Mouse (Mus musculus) ES-Bruce4 (cell line): ENCODE data around the gene Scn11a. TPM values are rescaled to one million over a fixed set of nuclear protein-coding genes. Genes with fewer than 3 reads are reported as not detected.
A peak's percentile ranks its signal among the peaks of the same experiment; 100 is the strongest.

Experiments
- H3K27ac ChIP-seq: 2 replicates; pipeline ENCODE4 v1.5.1; 2012; ENCODE audit warnings: low read length, inconsistent platforms; ENCODE audit not compliant: insufficient read depth
- H3K27me3 ChIP-seq: 2 replicates; pipeline ENCODE4 v1.6.1; 2012; ENCODE audit warnings: mild to moderate bottlenecking, low read length, inconsistent platforms; ENCODE audit not compliant: control insufficient read depth, poor library complexity, insufficient read depth, severe bottlenecking
- H3K36me3 ChIP-seq: 2 replicates; pipeline ENCODE4 v1.6.1; 2012; ENCODE audit warnings: inconsistent platforms, mild to moderate bottlenecking, low read length, moderate library complexity; ENCODE audit not compliant: control insufficient read depth, poor library complexity, insufficient read depth, severe bottlenecking
- H3K4me1 ChIP-seq: one replicate; pipeline ENCODE4 v1.8.1; 2011; ENCODE audit warnings: low read length; ENCODE audit not compliant: control insufficient read depth, insufficient read depth
- H3K4me3 ChIP-seq: 2 replicates; pipeline ENCODE4 v1.5.1; 2011; ENCODE audit warnings: low read depth, mild to moderate bottlenecking, low read length
- H3K9ac ChIP-seq: 2 replicates; pipeline ENCODE4 v1.6.1; 2012; ENCODE audit warnings: low read depth, mild to moderate bottlenecking, inconsistent platforms; ENCODE audit not compliant: poor library complexity, severe bottlenecking
- H3K9me3 ChIP-seq: replicated peaks from 2 replicates; pipeline ENCODE4 v1.6.1; 2012; ENCODE audit warnings: mild to moderate bottlenecking, low read length, inconsistent platforms; ENCODE audit not compliant: control insufficient read depth, poor library complexity, insufficient read depth, severe bottlenecking
- CTCF ChIP-seq: IDR thresholded peaks from one replicate; pipeline ENCODE4 v1.8.1; 2011; ENCODE audit warnings: low read depth, low read length
- EP300 ChIP-seq: IDR thresholded peaks from 2 replicates; pipeline ENCODE4 v1.6.1; 2011; ENCODE audit warnings: low read depth, low read length; ENCODE audit not compliant: insufficient read depth
- POLR2A ChIP-seq: IDR thresholded peaks from one replicate; pipeline ENCODE4 v1.8.1; 2011; ENCODE audit warnings: low read length; ENCODE audit not compliant: insufficient read depth
- polyA plus RNA-seq: library from polyadenylated mRNA; stranded (reverse); fragments of >200 nt; gene quantifications from 2 replicates; pipeline ENCODE4 v1.2.4, GENCODE M21; 2011; ENCODE audit warnings: low read depth; ENCODE audit not compliant: missing spikeins, insufficient read depth, insufficient read length

Gene Scn11a
- polyA plus RNA-seq, 1 experiment = not detected

GRCm38 (mm10) chr9:119751507-119751906 lies 73.7 kb downstream of the Scn11a start:
- TF ChIP-seq CTCF = peak; percentile 37
- no peak for TF ChIP-seq POLR2A
- H3K4me3 ChIP-seq = no peak overlapping the region
- no peak overlapping the region for H3K27ac ChIP-seq
- no peaks in the 10 kb centered on the region for H3K36me3 ChIP-seq
- H3K9me3 ChIP-seq = no peaks in the 10 kb centered on the region
- H3K27me3 ChIP-seq = no peaks in the 10 kb centered on the region
- no peak overlapping the region for H3K9ac ChIP-seq
- H3K4me1 ChIP-seq = no peaks in the 10 kb centered on the region

- Histone ChIP-seq H3K9ac (no peak overlapping the region), H3K27ac (no peak overlapping the region), H3K27me3 (no peaks in the 10 kb centered on the region), H3K36me3 (no peaks in the 10 kb centered on the region), H3K9me3 (no peaks in the 10 kb centered on the region), H3K4me3 (no peak overlapping the region), H3K4me1 (no peaks in the 10 kb centered on the region)
- TF ChIP-seq POLR2A (no peak), CTCF (no peak), EP300 (no peak)
Observed at GRCm38 (mm10) chr9:119749112-119749511, 76.1 kb downstream of the Scn11a start.

GRCm38 (mm10) chr9:119743900-119744299 lies 81.4 kb downstream of the Scn11a start:
- TF ChIP-seq CTCF (no peak), EP300 (no peak), POLR2A (no peak)
- Histone ChIP-seq H3K4me3 (no peak overlapping the region), H3K9ac (no peak overlapping the region), H3K27me3 (no peaks in the 10 kb centered on the region), H3K27ac (no peak overlapping the region), H3K36me3 (no peaks in the 10 kb centered on the region), H3K9me3 (no peaks in the 10 kb centered on the region), H3K4me1 (no peaks in the 10 kb centered on the region)

- Histone ChIP-seq H3K4me3 (no peak overlapping the region), H3K9ac (no peak overlapping the region), H3K27ac (no peak overlapping the region), H3K9me3 (no peaks in the 10 kb centered on the region), H3K27me3 (no peaks in the 10 kb centered on the region), H3K36me3 (no peaks in the 10 kb centered on the region), H3K4me1 (no peaks in the 10 kb centered on the region)
- no peak for TF ChIP-seq POLR2A
Observed at GRCm38 (mm10) chr9:119743312-119743711, 81.9 kb downstream of the Scn11a start.

- Histone ChIP-seq H3K4me1 (no peaks in the 10 kb centered on the region), H3K27me3 (no peaks in the 10 kb centered on the region), H3K9ac (no peak overlapping the region), H3K27ac (no peak overlapping the region), H3K36me3 (no peaks in the 10 kb centered on the region), H3K9me3 (no peaks in the 10 kb centered on the region), H3K4me3 (no peak overlapping the region)
- TF ChIP-seq POLR2A (no peak), CTCF (no peak), EP300 (no peak)
Observed at GRCm38 (mm10) chr9:119741101-119741786, 84.0 kb downstream of the Scn11a start.

GRCm38 (mm10) chr9:119728412-119729097 lies 96.7 kb downstream of the Scn11a start:
- Histone ChIP-seq H3K9ac (no peak overlapping the region), H3K27me3 (no peaks in the 10 kb centered on the region), H3K4me1 (no peaks in the 10 kb centered on the region), H3K9me3 (no peaks in the 10 kb centered on the region), H3K36me3 (no peaks in the 10 kb centered on the region), H3K27ac (no peak overlapping the region), H3K4me3 (no peak overlapping the region)
- TF ChIP-seq POLR2A = no peak
- no peak for TF ChIP-seq CTCF
- TF ChIP-seq EP300 = no peak
